Mouse (Mus musculus) embryonic facial prominence, embryonic 12.5 days (tissue): Measurements from ENCODE around the gene Tbck. TPM values are rescaled to one million over a fixed set of nuclear protein-coding genes. Genes with fewer than 3 reads are reported as not detected.

Experiments
- ATAC-seq: fragments of 200-750 bp; cut with Nextera tagmentation; 2 replicates; pipeline ENCODE4 v1.8.0; 2017; ENCODE audit not compliant: insufficient number of reproducible peaks, insufficient read depth, low FRiP score, low TSS enrichment
- H3K27ac ChIP-seq: fragments of 300-500 bp; sonication (generic); 2 replicates; pipeline ENCODE4 v1.5.1; 2016; ENCODE audit warnings: mild to moderate bottlenecking
- H3K27me3 ChIP-seq: fragments of 300-500 bp; sonication (generic); 2 replicates; pipeline ENCODE4 v1.6.1; 2016; ENCODE audit warnings: mild to moderate bottlenecking, moderate library complexity
- H3K36me3 ChIP-seq: fragments of 300-500 bp; sonication (generic); 2 replicates; pipeline ENCODE4 v1.6.1; 2016; ENCODE audit warnings: mild to moderate bottlenecking
- H3K4me1 ChIP-seq: fragments of 300-500 bp; sonication (generic); 2 replicates; pipeline ENCODE4 v1.6.1; 2016
- H3K4me2 ChIP-seq: fragments of 300-500 bp; sonication (generic); replicated peaks from 2 replicates; pipeline ENCODE4 v1.6.1; 2016; ENCODE audit warnings: mild to moderate bottlenecking, moderate library complexity
- H3K4me3 ChIP-seq: fragments of 300-500 bp; sonication (generic); 2 replicates; pipeline ENCODE4 v1.5.1; 2016; ENCODE audit warnings: mild to moderate bottlenecking
- H3K9ac ChIP-seq: fragments of 300-500 bp; sonication (generic); 2 replicates; pipeline ENCODE4 v1.6.1; 2016; ENCODE audit warnings: mild to moderate bottlenecking, moderate library complexity
- H3K9me3 ChIP-seq: fragments of 300-500 bp; sonication (generic); 2 replicates; pipeline ENCODE4 v1.6.1; 2016; ENCODE audit warnings: mild to moderate bottlenecking, moderate library complexity
- WGBS: fragments of 180-500 bp; shearing (Covaris S2); methylation state at CpG from one replicate; pipeline ENCODE4 v1.1.7; 2016; 5-methylcytosine and 5-hydroxymethylcytosine counted together
- polyA plus RNA-seq: library from polyadenylated mRNA; unstranded; fragments of >200 nt; fragmentation: Nextera tagmentation; extraction: Ambion mirVana; gene quantifications from 2 replicates; pipeline ENCODE4 v1.2.1, GENCODE M21; 2016

Tbck gene
- polyA plus RNA-seq, 1 experiment from 2014 or later = 31.0 TPM

GRCm38 (mm10) chr3:132876933-132877676 lies 193.2 kb downstream of the Tbck start:
- no peak overlapping the region for H3K4me2 ChIP-seq
- no peak overlapping the region for H3K27ac ChIP-seq
- H3K4me3 ChIP-seq = no peak overlapping the region
- 26% methylated on average over 10 of the region's 10 CpGs for WGBS
- H3K9me3 ChIP-seq = no peaks in the 10 kb centered on the region
- peak; percentile 54; the same call in 1 of the 2 replicates for ATAC-seq
- no peak overlapping the region for H3K9ac ChIP-seq
- peaks cover 22% of the 10 kb centered on the region for H3K4me1 ChIP-seq
- H3K27me3 ChIP-seq = no peaks in the 10 kb centered on the region
- H3K36me3 ChIP-seq = no peaks in the 10 kb centered on the region

GRCm38 (mm10) chr3:132880361-132880760 lies 196.4 kb downstream of the Tbck start:
- Histone ChIP-seq H3K27me3 (no peaks in the 10 kb centered on the region), H3K9me3 (no peaks in the 10 kb centered on the region), H3K4me2 (no peak overlapping the region), H3K27ac (no peak overlapping the region), H3K36me3 (no peaks in the 10 kb centered on the region), H3K4me1 (peaks cover 22% of the 10 kb centered on the region), H3K4me3 (no peak overlapping the region), H3K9ac (no peak overlapping the region)
- WGBS = 88% methylated on average over 3 of the region's 3 CpGs
- ATAC-seq = no peak

- no peak overlapping the region for H3K27ac ChIP-seq
Measured at GRCm38 (mm10) chr3:132880826-132881225, 196.9 kb downstream of the Tbck start.

GRCm38 (mm10) chr3:132883256-132883655 lies 199.3 kb downstream of the Tbck start:
- Histone ChIP-seq H3K4me1 (no peaks in the 10 kb centered on the region), H3K9ac (no peak overlapping the region), H3K27ac (no peak overlapping the region), H3K4me3 (no peak overlapping the region), H3K4me2 (no peak overlapping the region), H3K27me3 (no peaks in the 10 kb centered on the region), H3K36me3 (no peaks in the 10 kb centered on the region), H3K9me3 (no peaks in the 10 kb centered on the region)
- ATAC-seq = no peak
- 84% methylated on average over 9 of the region's 9 CpGs for WGBS

More at GRCm38 (mm10) chr3:132880826-132881225, 196.9 kb downstream of the Tbck start:
- Histone ChIP-seq H3K9me3 (no peaks in the 10 kb centered on the region), H3K4me2 (no peak overlapping the region), H3K27me3 (no peaks in the 10 kb centered on the region), H3K36me3 (no peaks in the 10 kb centered on the region), H3K9ac (no peak overlapping the region), H3K4me3 (no peak overlapping the region), H3K4me1 (peaks cover 20% of the 10 kb centered on the region)
- ATAC-seq = no peak
- 75% methylated on average over 9 of the region's 9 CpGs for WGBS

- H3K27ac ChIP-seq = no peak overlapping the region
- no peaks in the 10 kb centered on the region for H3K36me3 ChIP-seq
- no peak overlapping the region for H3K9ac ChIP-seq
- no peak for ATAC-seq
- 77% methylated on average over 10 of the region's 10 CpGs for WGBS
- H3K27me3 ChIP-seq = no peaks in the 10 kb centered on the region
- H3K4me1 ChIP-seq = no peaks in the 10 kb centered on the region
- no peak overlapping the region for H3K4me3 ChIP-seq
- no peak overlapping the region for H3K4me2 ChIP-seq
- no peaks in the 10 kb centered on the region for H3K9me3 ChIP-seq
Measured at GRCm38 (mm10) chr3:132884459-132884858, 200.5 kb downstream of the Tbck start.

GRCm38 (mm10) chr3:132886419-132887050 lies 202.6 kb downstream of the Tbck start:
- no peaks in the 10 kb centered on the region for H3K4me1 ChIP-seq
- no peak overlapping the region for H3K27ac ChIP-seq
- H3K36me3 ChIP-seq = no peaks in the 10 kb centered on the region
- WGBS = 91% methylated on average over 6 of the region's 6 CpGs
- no peak overlapping the region for H3K4me3 ChIP-seq
- no peak overlapping the region for H3K9ac ChIP-seq
- no peaks in the 10 kb centered on the region for H3K9me3 ChIP-seq
- H3K4me2 ChIP-seq = no peak overlapping the region
- no peak for ATAC-seq
- no peaks in the 10 kb centered on the region for H3K27me3 ChIP-seq

- no peaks in the 10 kb centered on the region for H3K27me3 ChIP-seq
- H3K4me1 ChIP-seq = no peaks in the 10 kb centered on the region
- no peak overlapping the region for H3K9ac ChIP-seq
- no peak overlapping the region for H3K27ac ChIP-seq
- 87% methylated on average over 16 of the region's 16 CpGs for WGBS
- no peaks in the 10 kb centered on the region for H3K9me3 ChIP-seq
- no peak overlapping the region for H3K4me2 ChIP-seq
- no peaks in the 10 kb centered on the region for H3K36me3 ChIP-seq
- no peak overlapping the region for H3K4me3 ChIP-seq
- ATAC-seq = no peak
Measured at GRCm38 (mm10) chr3:132887074-132887848, 203.3 kb downstream of the Tbck start.

Other genes with a start within 250 kb of the Tbck start
- gene Gimd1, start 54.3 kb upstream of the Tbck start, polyA plus RNA-seq = not detected in 2 replicates
- gene Aimp1, start 226 bp downstream of the Tbck start, polyA plus RNA-seq = 68.4 and 77.0 TPM in 2 replicates